In the genomic region with DNA sequence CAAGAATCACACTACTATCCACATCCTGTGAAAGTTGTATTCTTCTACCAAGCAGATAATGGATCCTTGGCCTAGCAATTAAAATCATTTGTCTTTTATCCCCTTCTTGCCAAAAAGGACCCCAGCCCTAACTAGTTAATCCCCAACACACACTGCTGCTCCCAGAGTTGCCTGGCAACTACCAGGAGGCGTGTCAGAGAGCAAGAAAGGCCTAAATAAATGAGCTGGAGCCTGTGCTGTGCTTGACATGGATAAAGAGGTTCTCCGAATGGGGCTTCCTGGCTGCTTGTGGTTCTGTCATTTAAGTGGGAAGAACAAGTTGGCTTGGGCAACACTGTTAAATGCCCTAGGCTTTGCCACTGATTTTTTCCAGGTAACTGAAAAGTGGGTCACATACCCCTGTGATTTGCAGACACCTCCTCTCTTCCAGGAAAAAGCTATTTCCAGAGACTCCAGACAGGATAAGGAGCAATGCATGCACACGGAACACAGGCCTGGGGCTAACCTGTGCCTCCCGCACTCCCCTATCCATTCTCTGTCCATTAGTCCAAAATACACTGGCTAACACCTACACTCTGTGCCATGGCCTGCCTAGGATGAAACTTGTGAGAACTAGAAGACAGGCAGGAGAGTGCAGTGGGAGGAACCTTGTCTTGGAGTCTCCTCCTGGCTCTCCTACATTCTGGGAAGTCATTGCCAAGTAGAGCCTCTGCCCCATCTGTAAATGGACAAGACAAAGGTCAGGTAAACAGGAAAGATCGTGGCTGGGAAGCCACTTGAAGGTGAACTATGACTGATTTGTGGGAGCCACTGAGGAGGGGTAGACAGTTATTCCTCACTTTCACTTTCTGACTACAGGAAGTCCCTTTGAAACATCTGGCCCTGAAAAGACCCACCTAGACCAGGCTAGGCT, we compare ENCODE assay signal across 11 mouse cellular contexts.
A peak's percentile ranks its signal among the peaks of the same experiment; 100 is the strongest.
DNase-seq lines count a peak whose midpoint lies in the region; ATAC-seq lines count a peak whose summit lies in the region.
"Had no signal": no experiment of that assay in that cellular context is flagged by ENCODE, and none has a peak within 500 bp of the region (broad histone marks: within the 10 kb centered on the region; RNA-seq: fewer than 3 reads in every experiment).

No protein-coding gene starts in this region.

- no peak overlapping the region for H3K4me3 ChIP-seq in forebrain, embryonic 13.5 days
- H3K4me3 ChIP-seq: myocyte had no signal

- H3K9ac ChIP-seq in forebrain, embryonic 13.5 days, result peak overlapping the region; percentile 6

- peak overlapping the region; percentile 80 for H3K27ac ChIP-seq in forebrain, embryonic 13.5 days

- no peaks in the 10 kb centered on the region for H3K9me3 ChIP-seq in forebrain, embryonic 13.5 days (replicated peaks)

- peaks cover 36% of the 10 kb centered on the region for H3K4me1 ChIP-seq in forebrain, embryonic 13.5 days

- H3K36me3 ChIP-seq in forebrain, embryonic 13.5 days (ENCODE audit: poor library complexity, severe bottlenecking), result peaks cover 15% of the 10 kb centered on the region

- ATAC-seq in forebrain, embryonic 13.5 days, result peak; percentile 90

- intact Hi-C loops in heart, postnatal 14 days (cut with DNase I), result no loop called here

- H3K27me3 ChIP-seq in forebrain, embryonic 13.5 days, result no peaks in the 10 kb centered on the region

- DNase-seq in right cerebral cortex, postnatal 10 days (ENCODE audit: low spot score in 2 of 2), result peak; percentile 52 to 69
- no peak for DNase-seq in right cerebral cortex, postnatal 14 days
- DNase-seq in mesoderm, embryonic 11.5 days (ENCODE audit: low read depth, low spot score), result peak; percentile 32
- peak; percentile 75 for DNase-seq in retina, postnatal 1 day
- no peak for DNase-seq in lung, postnatal 25 days (ENCODE audit: low spot score)
- DNase-seq in yolk sac, embryonic 10.5 days (ENCODE audit: low spot score), result no peak
- DNase-seq in heart, postnatal 14 days, result no peak
- DNase-seq: adrenal gland, adult 2 months; cerebellum, adult 9-10 months had no signal

- 25% methylated on average over 5 of the region's 5 CpGs for WGBS in forebrain, embryonic 13.5 days

- H3K4me2 ChIP-seq in forebrain, embryonic 13.5 days, result 0 out of 2 replicates have a peak overlapping the region, but pooled peaks have one; percentile 7

Comparison
In these comparisons a context has a peak if more than half of its experiments do, and no peak if none do; other contexts are left out.
1. DNase-seq: peak in right cerebral cortex, postnatal 10 days (2 of 2), mesoderm, embryonic 11.5 days (single experiment) and retina, postnatal 1 day (single experiment); none in right cerebral cortex, postnatal 14 days (single experiment), lung, postnatal 25 days (single experiment), yolk sac, embryonic 10.5 days (single experiment) and heart, postnatal 14 days (0 of 2).